Mouse (Mus musculus) midbrain, embryonic 12.5 days (tissue): ENCODE measurements around the gene Il4ra. TPM values are rescaled to one million over a fixed set of nuclear protein-coding genes. Genes with fewer than 3 reads are reported as not detected.
A peak's percentile ranks its signal among the peaks of the same experiment; 100 is the strongest.

Source experiments
- ATAC-seq: fragments of 200-750 bp; cut with Nextera tagmentation; 2 replicates; pipeline ENCODE4 v1.8.0; 2017; ENCODE audit warnings: low read depth, moderate TSS enrichment, moderate library complexity; ENCODE audit not compliant: low FRiP score
- H3K27ac ChIP-seq: fragments of 300-500 bp; sonication (generic); replicated peaks from 2 replicates; pipeline ENCODE4 v1.5.1; 2016; ENCODE audit warnings: mild to moderate bottlenecking
- H3K27me3 ChIP-seq: fragments of 300-500 bp; sonication (generic); 2 replicates; pipeline ENCODE4 v1.6.1; 2016; ENCODE audit warnings: mild to moderate bottlenecking
- H3K36me3 ChIP-seq: fragments of 300-500 bp; sonication (generic); 2 replicates; pipeline ENCODE4 v1.6.1; 2016
- H3K4me1 ChIP-seq: fragments of 300-500 bp; sonication (generic); 2 replicates; pipeline ENCODE4 v1.6.1; 2016
- H3K4me2 ChIP-seq: fragments of 300-500 bp; sonication (generic); replicated peaks from 2 replicates; pipeline ENCODE4 v1.6.1; 2016; ENCODE audit warnings: mild to moderate bottlenecking, moderate library complexity
- H3K4me3 ChIP-seq: fragments of 300-500 bp; sonication (generic); 2 replicates; pipeline ENCODE4 v1.5.1; 2016; ENCODE audit warnings: mild to moderate bottlenecking
- H3K9ac ChIP-seq: fragments of 300-500 bp; sonication (generic); replicated peaks from 2 replicates; pipeline ENCODE4 v1.6.1; 2016; ENCODE audit warnings: mild to moderate bottlenecking, moderate library complexity
- H3K9me3 ChIP-seq: fragments of 300-500 bp; sonication (generic); 2 replicates; pipeline ENCODE4 v1.6.1; 2016; ENCODE audit warnings: mild to moderate bottlenecking
- WGBS: fragments of 180-500 bp; shearing (Covaris S2); methylation state at CpG from one replicate; pipeline ENCODE4 v1.1.7; 2016; 5-methylcytosine and 5-hydroxymethylcytosine counted together
- polyA plus RNA-seq: library from polyadenylated mRNA; unstranded; fragments of >200 nt; fragmentation: Nextera tagmentation; extraction: Ambion mirVana; gene quantifications from 2 replicates; pipeline ENCODE4 v1.2.1, GENCODE M21; 2016

Il4ra gene
- 5.7 and 6.1 TPM in 2 replicates for polyA plus RNA-seq

GRCm38 (mm10) chr7:125551766-125552709 lies at the start of gene Il4ra:
Gene Il4ra, plus strand, starts transcription at chr7:125552120.
- Histone ChIP-seq H3K4me1 (peaks cover 9% of the 10 kb centered on the region), H3K4me2 (peak within 1 kb of the TSS; percentile 83), H3K9me3 (no peaks in the 10 kb centered on the region), H3K27me3 (peaks cover 41% of the 10 kb centered on the region), H3K9ac (peak within 1 kb of the TSS; percentile 68), H3K36me3 (no peaks in the 10 kb centered on the region), H3K4me3 (peak within 1 kb of the TSS; percentile 60), H3K27ac (no peak within 1 kb of the TSS)
- 2% methylated on average over 50 of the region's 52 CpGs for WGBS
- peak; percentile 95 for ATAC-seq

GRCm38 (mm10) chr7:125503374-125504092 lies 48.4 kb upstream of the Il4ra start:
- WGBS: 80% methylated on average over 5 of the region's 5 CpGs
- Histone ChIP-seq H3K4me3 (no peak overlapping the region), H3K4me2 (no peak overlapping the region), H3K36me3 (no peaks in the 10 kb centered on the region), H3K4me1 (no peaks in the 10 kb centered on the region), H3K27me3 (no peaks in the 10 kb centered on the region), H3K9ac (no peak overlapping the region), H3K9me3 (no peaks in the 10 kb centered on the region), H3K27ac (no peak overlapping the region)
- ATAC-seq: no peak

GRCm38 (mm10) chr7:125504618-125505017 lies 47.3 kb upstream of the Il4ra start:
- Histone ChIP-seq H3K27me3 (no peaks in the 10 kb centered on the region), H3K36me3 (no peaks in the 10 kb centered on the region), H3K4me1 (no peaks in the 10 kb centered on the region), H3K27ac (no peak overlapping the region), H3K9me3 (no peaks in the 10 kb centered on the region), H3K4me2 (no peak overlapping the region), H3K9ac (no peak overlapping the region), H3K4me3 (no peak overlapping the region)
- no peak for ATAC-seq
- 89% methylated on average over 5 of the region's 5 CpGs for WGBS

- ATAC-seq: no peak
- Histone ChIP-seq H3K36me3 (no peaks in the 10 kb centered on the region), H3K4me3 (no peak overlapping the region), H3K9me3 (no peaks in the 10 kb centered on the region), H3K4me1 (no peaks in the 10 kb centered on the region), H3K9ac (no peak overlapping the region), H3K27ac (no peak overlapping the region), H3K4me2 (no peak overlapping the region), H3K27me3 (no peaks in the 10 kb centered on the region)
- 87% methylated on average over 10 of the region's 10 CpGs for WGBS
Measured at GRCm38 (mm10) chr7:125505568-125505967, 46.4 kb upstream of the Il4ra start.

GRCm38 (mm10) chr7:125507279-125507678 lies 44.6 kb upstream of the Il4ra start:
- Histone ChIP-seq H3K27me3 (no peaks in the 10 kb centered on the region), H3K36me3 (no peaks in the 10 kb centered on the region), H3K4me1 (no peaks in the 10 kb centered on the region), H3K4me3 (no peak overlapping the region), H3K9me3 (no peaks in the 10 kb centered on the region), H3K9ac (no peak overlapping the region), H3K27ac (no peak overlapping the region), H3K4me2 (no peak overlapping the region)
- no peak for ATAC-seq
- WGBS: 93% methylated on average over 2 of the region's 2 CpGs

GRCm38 (mm10) chr7:125511432-125511831 lies 40.5 kb upstream of the Il4ra start:
- H3K9ac ChIP-seq: no peak overlapping the region
- ATAC-seq: no peak
- H3K9me3 ChIP-seq: no peaks in the 10 kb centered on the region
- no peak overlapping the region for H3K4me2 ChIP-seq
- H3K27ac ChIP-seq: no peak overlapping the region
- H3K4me1 ChIP-seq: no peaks in the 10 kb centered on the region
- no peak overlapping the region for H3K4me3 ChIP-seq
- whole genome bisulfite sequencing: 90% methylated on average over 5 of the region's 5 CpGs
- H3K36me3 ChIP-seq: no peaks in the 10 kb centered on the region
- no peaks in the 10 kb centered on the region for H3K27me3 ChIP-seq

- 66% methylated on average over 2 of the region's 2 CpGs for WGBS
- Histone ChIP-seq H3K27me3 (no peaks in the 10 kb centered on the region), H3K4me2 (no peak overlapping the region), H3K4me1 (no peaks in the 10 kb centered on the region), H3K9me3 (no peaks in the 10 kb centered on the region), H3K27ac (no peak overlapping the region), H3K4me3 (no peak overlapping the region), H3K36me3 (no peaks in the 10 kb centered on the region), H3K9ac (no peak overlapping the region)
- ATAC-seq: no peak
Measured at GRCm38 (mm10) chr7:125511852-125512251, 40.1 kb upstream of the Il4ra start.

GRCm38 (mm10) chr7:125515081-125515853 lies 36.7 kb upstream of the Il4ra start:
- no peaks in the 10 kb centered on the region for H3K36me3 ChIP-seq
- no peaks in the 10 kb centered on the region for H3K27me3 ChIP-seq
- 79% methylated on average over 5 of the region's 5 CpGs for WGBS
- ATAC-seq: no peak
- no peak overlapping the region for H3K9ac ChIP-seq
- H3K4me1 ChIP-seq: no peaks in the 10 kb centered on the region
- H3K4me2 ChIP-seq: no peak overlapping the region
- H3K4me3 ChIP-seq: no peak overlapping the region
- no peaks in the 10 kb centered on the region for H3K9me3 ChIP-seq
- no peak overlapping the region for H3K27ac ChIP-seq

GRCm38 (mm10) chr7:125516723-125517122 lies 35.2 kb upstream of the Il4ra start:
- Histone ChIP-seq H3K36me3 (no peaks in the 10 kb centered on the region), H3K4me1 (no peaks in the 10 kb centered on the region), H3K4me3 (no peak overlapping the region), H3K9me3 (no peaks in the 10 kb centered on the region), H3K27me3 (no peaks in the 10 kb centered on the region), H3K9ac (no peak overlapping the region), H3K27ac (no peak overlapping the region), H3K4me2 (no peak overlapping the region)
- 90% methylated on average over 8 of the region's 8 CpGs for WGBS
- ATAC-seq: no peak

- 74% methylated on average over 6 of the region's 6 CpGs for WGBS
- Histone ChIP-seq H3K36me3 (no peaks in the 10 kb centered on the region), H3K27me3 (no peaks in the 10 kb centered on the region), H3K4me1 (no peaks in the 10 kb centered on the region), H3K4me2 (no peak overlapping the region), H3K27ac (no peak overlapping the region), H3K9me3 (no peaks in the 10 kb centered on the region), H3K4me3 (no peak overlapping the region), H3K9ac (no peak overlapping the region)
- no peak for ATAC-seq
Measured at GRCm38 (mm10) chr7:125517470-125517869, 34.5 kb upstream of the Il4ra start.

GRCm38 (mm10) chr7:125519715-125520114 lies 32.2 kb upstream of the Il4ra start:
- WGBS: 90% methylated on average over 2 of the region's 3 CpGs

More at GRCm38 (mm10) chr7:125519715-125520114, 32.2 kb upstream of the Il4ra start:
- H3K4me3 ChIP-seq: no peak overlapping the region
- no peak overlapping the region for H3K9ac ChIP-seq
- no peak overlapping the region for H3K4me2 ChIP-seq
- H3K27me3 ChIP-seq: no peaks in the 10 kb centered on the region
- no peak for ATAC-seq
- no peaks in the 10 kb centered on the region for H3K4me1 ChIP-seq
- no peak overlapping the region for H3K27ac ChIP-seq
- no peaks in the 10 kb centered on the region for H3K36me3 ChIP-seq
- no peaks in the 10 kb centered on the region for H3K9me3 ChIP-seq
